Mouse (Mus musculus) G1E (cell line): ENCODE data around the gene Gm20425.

Experiments used
- CTCF ChIP-seq: IDR thresholded peaks from 2 replicates; pipeline ENCODE4 v1.5.1; 2012; ENCODE audit warnings: low read depth, low read length, inconsistent platforms, mixed read lengths
- GATA1 ChIP-seq: IDR thresholded peaks from 2 replicates; pipeline ENCODE4 v1.6.1; 2012; ENCODE audit warnings: borderline replicate concordance, low read length, inconsistent platforms, mixed read lengths
- POLR2AphosphoS5 ChIP-seq: IDR thresholded peaks from 2 replicates; pipeline ENCODE4 v1.6.1; 2012; ENCODE audit warnings: low read depth, low read length, inconsistent platforms; ENCODE audit not compliant: insufficient replicate concordance
- TAL1 ChIP-seq: conservative IDR thresholded peaks from 2 replicates; pipeline ENCODE4 v1.6.1; 2012; ENCODE audit warnings: low read depth, low read length, inconsistent platforms, mixed read lengths

DNA sequence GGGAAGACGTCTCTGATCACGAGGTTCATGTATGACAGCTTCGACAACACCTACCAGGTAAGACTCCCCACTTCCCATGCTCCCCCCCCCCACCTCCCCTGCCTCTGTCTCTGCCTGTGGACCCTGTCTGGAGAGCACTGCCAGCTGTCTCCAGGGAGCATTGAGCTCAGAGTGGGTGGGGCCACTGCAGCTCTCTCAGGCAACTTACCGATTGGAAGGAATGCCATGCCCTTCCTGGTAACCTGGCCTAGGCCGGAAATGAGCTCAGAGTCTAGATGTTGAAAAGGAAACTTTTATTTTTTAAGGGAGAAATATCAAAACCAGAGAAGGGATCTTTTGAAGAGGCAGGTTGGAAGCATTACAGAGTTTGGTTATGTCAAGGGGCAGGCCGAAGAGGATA is 89.7 kb downstream of the Gm20425 start:
- no peak for TF ChIP-seq CTCF
- no peak for TF ChIP-seq TAL1
- TF ChIP-seq POLR2AphosphoS5: no peak
- no peak for TF ChIP-seq GATA1
